15 mouse cellular contexts compared by ENCODE assay signal in the genomic region with DNA sequence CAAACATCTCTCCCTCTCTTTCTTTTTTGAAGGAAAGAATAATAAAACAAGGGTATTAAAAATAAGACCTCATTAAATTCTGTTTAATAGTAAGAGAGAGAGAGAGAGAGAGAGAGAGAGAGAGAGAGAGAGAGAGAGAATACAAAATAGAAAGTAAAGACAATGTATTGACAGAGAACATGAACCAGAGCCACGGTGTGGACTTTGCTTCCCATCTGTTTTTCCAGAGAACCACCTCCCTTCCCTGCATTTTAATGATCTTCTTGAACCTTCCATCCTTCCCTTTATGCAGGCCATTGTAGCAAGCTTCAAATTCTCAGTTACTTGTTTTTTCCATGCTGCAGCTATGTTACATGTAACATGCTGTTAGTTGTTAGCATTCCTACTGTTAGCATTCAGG.
"Had no signal": no experiment of that assay in that cellular context is flagged by ENCODE, and none has a peak within 500 bp of the region (broad histone marks: within the 10 kb centered on the region; RNA-seq: fewer than 3 reads in every experiment).

No protein-coding gene starts in this region.

- H3K4me3 ChIP-seq: hindbrain, embryonic 15.5 days; left cerebral cortex, adult 2 months; limb, embryonic 12.5 days; liver, embryonic 15.5 days; megakaryocyte, embryonic 14.5 days; midbrain, embryonic 15.5 days; neural tube, embryonic 13.5 days; stomach, embryonic 15.5 days had no signal

- DNase-seq: lung, adult 2 months; right cerebral cortex, postnatal 14 days; thymus, adult 2 months; thymus, postnatal 25 days had no signal

- H3K27me3 ChIP-seq: hindbrain, embryonic 15.5 days; limb, embryonic 12.5 days; liver, embryonic 15.5 days; megakaryocyte, embryonic 14.5 days; midbrain, embryonic 15.5 days; neural tube, embryonic 13.5 days; stomach, embryonic 15.5 days had no signal

- H3K9me3 ChIP-seq: hindbrain, embryonic 15.5 days; limb, embryonic 12.5 days; liver, embryonic 15.5 days; megakaryocyte, embryonic 14.5 days; midbrain, embryonic 15.5 days; neural tube, embryonic 13.5 days; stomach, embryonic 15.5 days had no signal

- H3K36me3 ChIP-seq: hindbrain, embryonic 15.5 days; limb, embryonic 12.5 days; liver, embryonic 15.5 days; midbrain, embryonic 15.5 days; neural tube, embryonic 13.5 days; stomach, embryonic 15.5 days had no signal

- ATAC-seq: midbrain, embryonic 15.5 days had no signal

- H3K27ac ChIP-seq: hindbrain, embryonic 15.5 days; left cerebral cortex, adult 2 months; liver, embryonic 15.5 days; macrophage; midbrain, embryonic 15.5 days; neural tube, embryonic 13.5 days; stomach, embryonic 15.5 days had no signal

- H3K9ac ChIP-seq: hindbrain, embryonic 15.5 days; limb, embryonic 12.5 days; liver, embryonic 15.5 days; midbrain, embryonic 15.5 days; neural tube, embryonic 13.5 days; stomach, embryonic 15.5 days had no signal

- H3K4me2 ChIP-seq: hindbrain, embryonic 15.5 days; limb, embryonic 12.5 days; liver, embryonic 11.5 days; liver, embryonic 15.5 days; midbrain, embryonic 11.5 days; midbrain, embryonic 15.5 days; neural tube, embryonic 13.5 days; stomach, embryonic 15.5 days had no signal

- H3K4me1 ChIP-seq: hindbrain, embryonic 15.5 days; liver, embryonic 15.5 days; megakaryocyte, embryonic 14.5 days; midbrain, embryonic 15.5 days; neural tube, embryonic 13.5 days; stomach, embryonic 15.5 days had no signal
